Mouse (Mus musculus) ZHBTc4 (cell line): Measurements from ENCODE around the gene Scgb1b24.

Source experiments
- DNase-seq: peaks from one replicate; pipeline ENCODE4 v3.0.0-alpha.2; 2011; ENCODE audit warnings: low read depth, low spot score

Scgb1b24 gene

DNA sequence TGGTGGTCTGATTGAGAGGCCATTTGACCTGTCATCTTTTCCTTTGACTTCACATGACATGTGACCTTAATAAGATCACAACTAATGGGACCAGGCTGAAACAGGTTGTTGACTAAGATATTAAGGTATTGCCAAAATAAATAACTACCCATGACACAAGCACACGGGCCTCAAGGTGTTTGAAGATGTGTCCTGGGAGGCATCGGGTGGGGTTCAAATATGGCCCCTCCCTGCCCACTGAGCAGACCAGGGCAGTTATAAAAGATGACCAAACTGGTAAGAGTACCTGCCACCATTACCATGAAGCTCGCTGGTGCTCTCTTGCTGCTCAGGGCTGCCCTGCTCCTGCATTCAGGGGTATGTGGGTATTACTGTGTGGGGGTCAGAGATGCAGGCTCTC lies at the start of gene Scgb1b24:
Gene Scgb1b24, plus strand, starts transcription at position 301 of the 400 bp plus-strand sequence.
- DNase-seq = no peak

DNA sequence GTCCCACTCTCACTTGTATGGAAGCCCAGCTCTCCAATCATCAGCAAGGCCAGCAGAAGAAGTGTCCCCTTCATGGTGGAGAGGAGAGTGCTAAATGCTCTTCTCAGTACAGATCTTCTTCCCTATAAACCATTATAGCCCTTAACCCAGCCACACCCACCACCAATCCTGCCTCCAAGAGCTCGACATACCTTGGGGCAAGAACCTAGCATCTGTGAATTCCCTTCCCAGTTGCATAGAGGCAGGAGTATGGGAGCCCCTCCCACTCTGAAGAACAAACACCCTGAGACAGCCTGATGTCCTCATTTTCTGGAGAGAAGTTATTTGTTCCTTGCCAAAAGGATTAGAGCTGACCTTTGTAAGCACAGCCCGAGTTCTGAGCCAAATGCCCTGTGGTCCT lies 4.4 kb upstream of the Scgb1b24 start, which contains the start of gene Scgb2b24:
Gene Scgb2b24, minus strand, starts transcription at position 101 of the 400 bp plus-strand sequence.
- no peak for DNase-seq
